Mouse (Mus musculus): ENCODE results near the gene Sv2c. TPM values are rescaled to one million over a fixed set of nuclear protein-coding genes. Genes with fewer than 3 reads are reported as not detected.
A peak's percentile ranks its signal among the peaks of the same experiment; 100 is the strongest.

The Sv2c gene
- polyA plus RNA-seq, 1 experiment, result 47.3 TPM

GRCm38 (mm10) chr13:95965162-95965561 lies 167.2 kb downstream of the Sv2c start:
- TF ChIP-seq CTCF (IDR thresholded peaks at IDR 0.05; ENCODE audit: borderline replicate concordance, insufficient read depth, low read depth, low read length), result no peak
- no peak for TF ChIP-seq POLR2A (IDR thresholded peaks at IDR 0.05; ENCODE audit: borderline replicate concordance, insufficient read depth, low read length)
- DNase-seq, result no peak
- H3K27me3 ChIP-seq (ENCODE audit: control insufficient read depth, insufficient read depth, low read length), result no peaks in the 10 kb centered on the region
- no peak overlapping the region for H3K4me3 ChIP-seq (replicated peaks; ENCODE audit: insufficient read depth, low read depth, low read length)
- no peak overlapping the region for H3K27ac ChIP-seq (ENCODE audit: insufficient read depth, low read length)
- no peaks in the 10 kb centered on the region for H3K4me1 ChIP-seq (ENCODE audit: control insufficient read depth, insufficient read depth, low read length)
- WGBS, result 85% methylated on average over 10 of the region's 10 CpGs

DNA sequence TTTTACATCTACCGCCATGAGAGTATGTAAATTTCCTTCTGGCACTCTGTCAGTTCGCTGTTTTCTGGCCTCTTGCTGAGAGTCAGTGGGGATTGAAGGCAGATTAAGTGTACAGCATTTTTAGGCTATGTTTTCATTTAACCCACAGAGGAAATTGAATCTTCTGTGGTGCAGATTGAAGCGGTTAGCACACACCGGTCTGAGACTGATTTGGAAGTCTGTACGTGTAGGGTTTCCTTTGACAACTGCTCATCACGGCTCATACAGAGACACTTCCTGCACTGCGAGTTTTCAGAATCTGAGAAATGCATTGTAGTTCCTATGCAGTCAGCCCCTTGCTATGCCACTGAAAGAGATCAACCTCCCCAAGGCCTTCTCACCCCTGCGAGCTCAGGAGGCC lies 168.2 kb downstream of the Sv2c start:
- Histone ChIP-seq H3K27me3 (ENCODE audit: control insufficient read depth, insufficient read depth, low read length) (no peaks in the 10 kb centered on the region), H3K27ac (ENCODE audit: insufficient read depth, low read length) (no peak overlapping the region), H3K4me3 (replicated peaks; ENCODE audit: insufficient read depth, low read depth, low read length) (no peak overlapping the region), H3K4me1 (ENCODE audit: control insufficient read depth, insufficient read depth, low read length) (no peaks in the 10 kb centered on the region)
- 70% methylated on average over 8 of the region's 8 CpGs for WGBS
- no peak for DNase-seq
- no peak for TF ChIP-seq CTCF (IDR thresholded peaks at IDR 0.05; ENCODE audit: borderline replicate concordance, insufficient read depth, low read depth, low read length)
- no peak for TF ChIP-seq POLR2A (IDR thresholded peaks at IDR 0.05; ENCODE audit: borderline replicate concordance, insufficient read depth, low read length)

- H3K4me3 ChIP-seq (replicated peaks; ENCODE audit: insufficient read depth, low read depth, low read length), result no peak overlapping the region
- TF ChIP-seq POLR2A (IDR thresholded peaks at IDR 0.05; ENCODE audit: borderline replicate concordance, insufficient read depth, low read length) (no peak), CTCF (IDR thresholded peaks at IDR 0.05; ENCODE audit: borderline replicate concordance, insufficient read depth, low read depth, low read length) (no peak)
- 96% methylated on average over 1 of the region's 1 CpGs for WGBS
- no peak for DNase-seq
- no peaks in the 10 kb centered on the region for H3K4me1 ChIP-seq (ENCODE audit: control insufficient read depth, insufficient read depth, low read length)
- no peaks in the 10 kb centered on the region for H3K27me3 ChIP-seq (ENCODE audit: control insufficient read depth, insufficient read depth, low read length)
- no peak overlapping the region for H3K27ac ChIP-seq (ENCODE audit: insufficient read depth, low read length)
Measured at GRCm38 (mm10) chr13:95963671-95964070, 168.7 kb downstream of the Sv2c start.

GRCm38 (mm10) chr13:95961905-95962304 lies 170.5 kb downstream of the Sv2c start:
- Histone ChIP-seq H3K27ac (ENCODE audit: insufficient read depth, low read length) (no peak overlapping the region), H3K4me3 (replicated peaks; ENCODE audit: insufficient read depth, low read depth, low read length) (no peak overlapping the region), H3K4me1 (ENCODE audit: control insufficient read depth, insufficient read depth, low read length) (no peaks in the 10 kb centered on the region), H3K27me3 (ENCODE audit: control insufficient read depth, insufficient read depth, low read length) (no peaks in the 10 kb centered on the region)
- TF ChIP-seq POLR2A (IDR thresholded peaks at IDR 0.05; ENCODE audit: borderline replicate concordance, insufficient read depth, low read length) (no peak), CTCF (IDR thresholded peaks at IDR 0.05; ENCODE audit: borderline replicate concordance, insufficient read depth, low read depth, low read length) (no peak)
- WGBS, result 66% methylated on average over 7 of the region's 7 CpGs
- DNase-seq, result no peak

GRCm38 (mm10) chr13:95961191-95961791 lies 171.1 kb downstream of the Sv2c start:
- no peak for TF ChIP-seq POLR2A (IDR thresholded peaks at IDR 0.05; ENCODE audit: borderline replicate concordance, insufficient read depth, low read length)
- no peak overlapping the region for H3K27ac ChIP-seq (ENCODE audit: insufficient read depth, low read length)
- WGBS, result 12% methylated on average over 29 of the region's 29 CpGs
- H3K27me3 ChIP-seq (ENCODE audit: control insufficient read depth, insufficient read depth, low read length), result no peaks in the 10 kb centered on the region
- H3K4me3 ChIP-seq (replicated peaks; ENCODE audit: insufficient read depth, low read depth, low read length), result peak overlapping the region; percentile 46
- no peaks in the 10 kb centered on the region for H3K4me1 ChIP-seq (ENCODE audit: control insufficient read depth, insufficient read depth, low read length)
- DNase-seq, result peak; percentile 16 to 37

- WGBS, result 38% methylated on average over 10 of the region's 10 CpGs
- Histone ChIP-seq H3K27ac (ENCODE audit: insufficient read depth, low read length) (no peak overlapping the region), H3K4me1 (ENCODE audit: control insufficient read depth, insufficient read depth, low read length) (no peaks in the 10 kb centered on the region), H3K4me3 (replicated peaks; ENCODE audit: insufficient read depth, low read depth, low read length) (peak overlapping the region; percentile 46), H3K27me3 (ENCODE audit: control insufficient read depth, insufficient read depth, low read length) (no peaks in the 10 kb centered on the region)
- TF ChIP-seq POLR2A (IDR thresholded peaks at IDR 0.05; ENCODE audit: borderline replicate concordance, insufficient read depth, low read length) (no peak), CTCF (IDR thresholded peaks at IDR 0.05; ENCODE audit: borderline replicate concordance, insufficient read depth, low read depth, low read length) (no peak)
- DNase-seq, result no peak
Measured at GRCm38 (mm10) chr13:95960477-95961185, 171.7 kb downstream of the Sv2c start.

- 73% methylated on average over 14 of the region's 14 CpGs for WGBS
- no peak for DNase-seq
- H3K4me3 ChIP-seq (replicated peaks; ENCODE audit: insufficient read depth, low read depth, low read length), result no peak overlapping the region
- no peak for TF ChIP-seq POLR2A (IDR thresholded peaks at IDR 0.05; ENCODE audit: borderline replicate concordance, insufficient read depth, low read length)
- TF ChIP-seq CTCF (IDR thresholded peaks at IDR 0.05; ENCODE audit: borderline replicate concordance, insufficient read depth, low read depth, low read length), result no peak
- no peaks in the 10 kb centered on the region for H3K4me1 ChIP-seq (ENCODE audit: control insufficient read depth, insufficient read depth, low read length)
- no peak overlapping the region for H3K27ac ChIP-seq (ENCODE audit: insufficient read depth, low read length)
- H3K27me3 ChIP-seq (ENCODE audit: control insufficient read depth, insufficient read depth, low read length), result no peaks in the 10 kb centered on the region
Measured at GRCm38 (mm10) chr13:95959651-95960476, 172.5 kb downstream of the Sv2c start.

All from cerebellum, adult 2 months (tissue).